Mouse (Mus musculus) frontal cortex, adult 2 months (tissue): ENCODE measurements around the gene Mtmr6. TPM values are rescaled to one million over a fixed set of nuclear protein-coding genes. Genes with fewer than 3 reads are reported as not detected.
A peak's percentile ranks its signal among the peaks of the same experiment; 100 is the strongest.
"Not testable (repeated sequence)": the region's sequence is repeated elsewhere in the genome, so short reads cannot be mapped to it uniquely, and the experiment has no call there.

ENCODE experiments used
- DNase-seq, 2 experiments: peaks; one replicate each; pipeline ENCODE4 v3.0.0; 2022; ENCODE audit warnings: low spot score in 1 of 2; ENCODE audit errors: extremely low spot score in 1 of 2
- polyA plus RNA-seq: library from polyadenylated mRNA; depleted of rRNA; stranded (reverse); fragments of >200 nt; gene quantifications from 2 replicates; pipeline ENCODE4 v1.2.3, GENCODE M21; 2012; rRNA removed

The Mtmr6 gene
- polyA plus RNA-seq, 1 experiment = 94.1 TPM

DNA sequence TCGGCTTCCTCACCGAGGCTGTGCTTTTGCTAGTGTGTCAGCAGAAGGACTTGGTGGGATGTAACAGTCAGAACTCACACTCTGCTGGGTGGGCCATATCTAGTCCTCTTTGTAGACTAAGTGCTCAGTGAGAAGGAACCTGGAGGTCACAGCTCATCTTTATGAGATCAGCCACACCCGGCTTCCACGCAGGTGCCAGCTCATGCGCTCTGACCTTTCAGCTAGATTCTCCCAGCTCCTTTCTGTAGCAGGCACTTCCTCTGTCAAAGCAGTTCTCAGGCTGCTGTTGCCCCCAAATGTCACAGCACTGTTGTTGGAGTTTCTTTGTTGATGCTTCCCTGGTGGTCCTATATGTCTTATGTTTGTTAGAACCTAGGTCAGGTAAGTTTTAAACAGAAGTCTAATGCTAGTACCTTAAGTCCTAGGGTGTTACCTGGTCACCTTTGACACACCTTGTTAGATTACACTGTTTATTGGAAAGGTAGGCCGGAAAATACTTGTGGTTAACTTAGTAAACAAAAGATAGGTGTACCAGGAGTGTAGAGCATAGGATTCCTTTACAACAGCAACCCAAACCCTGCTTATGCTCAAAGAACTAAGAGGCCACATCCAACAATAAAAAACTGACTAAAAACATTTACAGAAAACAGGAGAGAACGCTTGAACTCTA, 21.3 kb downstream of the Mtmr6 start:
- DNase-seq = no peak

- no peak for DNase-seq
Observed at GRCm38 (mm10) chr14:60290363-60290762, 25.3 kb downstream of the Mtmr6 start.

DNA sequence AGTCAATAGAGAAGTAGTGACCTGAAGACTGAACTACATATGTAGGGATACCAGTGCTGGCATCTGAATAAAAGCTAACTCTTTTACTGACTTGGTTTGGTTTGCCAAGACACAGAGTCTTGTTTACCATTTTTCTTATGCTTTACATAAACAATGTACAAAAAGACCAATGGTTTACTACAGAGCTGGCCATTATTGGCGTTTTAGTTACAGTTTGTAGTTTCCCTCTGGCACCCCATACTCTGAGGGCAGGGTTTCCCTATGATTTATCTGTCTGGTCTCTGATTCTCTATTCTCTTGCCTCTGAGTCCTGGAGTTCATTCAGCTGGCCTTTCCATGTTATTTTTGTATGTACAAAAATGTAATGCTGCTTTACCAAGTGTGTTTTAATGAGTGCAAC, 30.5 kb downstream of the Mtmr6 start:
- DNase-seq = no peak

DNA sequence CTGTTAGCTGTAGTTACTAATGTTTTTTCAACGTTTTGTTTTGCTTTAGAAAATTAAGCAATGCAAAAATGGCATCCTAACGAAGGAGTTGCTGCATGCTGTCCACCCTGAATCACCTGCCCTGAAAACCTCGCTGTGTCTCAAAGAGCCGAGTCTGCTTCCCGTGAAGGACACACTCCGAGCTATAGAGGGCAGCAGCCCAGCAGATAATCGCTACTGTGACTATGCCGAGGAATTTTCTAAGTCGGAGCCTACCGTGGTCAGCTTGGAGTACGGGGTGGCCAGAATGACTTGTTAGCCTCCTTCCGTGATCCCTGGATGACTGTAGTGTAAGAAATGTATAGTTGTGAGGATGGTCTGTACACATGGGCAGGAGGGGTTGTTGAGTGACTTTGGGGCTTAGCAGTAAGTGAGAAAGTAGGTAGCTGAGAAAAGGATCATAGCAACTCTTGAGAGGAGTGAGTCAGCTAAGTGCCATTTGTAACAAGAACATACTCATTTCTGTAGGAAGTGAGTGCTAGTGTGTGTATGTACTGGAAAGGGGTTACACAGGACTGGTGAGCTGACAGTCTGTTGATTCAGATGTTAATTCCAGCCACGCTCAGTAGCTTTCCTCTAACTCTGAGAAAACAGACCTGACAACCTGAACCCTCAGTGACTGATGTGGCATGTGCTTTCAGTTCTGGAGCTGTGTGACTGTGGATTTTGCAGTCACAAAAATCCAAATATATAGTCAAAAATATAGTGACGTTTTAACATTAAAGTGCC, 35.4 kb downstream of the Mtmr6 start:
- DNase-seq = peak in 1 of 2 experiments; percentile 32

GRCm38 (mm10) chr14:60301024-60301423, 36.0 kb downstream of the Mtmr6 start:
- no peak for DNase-seq

DNA sequence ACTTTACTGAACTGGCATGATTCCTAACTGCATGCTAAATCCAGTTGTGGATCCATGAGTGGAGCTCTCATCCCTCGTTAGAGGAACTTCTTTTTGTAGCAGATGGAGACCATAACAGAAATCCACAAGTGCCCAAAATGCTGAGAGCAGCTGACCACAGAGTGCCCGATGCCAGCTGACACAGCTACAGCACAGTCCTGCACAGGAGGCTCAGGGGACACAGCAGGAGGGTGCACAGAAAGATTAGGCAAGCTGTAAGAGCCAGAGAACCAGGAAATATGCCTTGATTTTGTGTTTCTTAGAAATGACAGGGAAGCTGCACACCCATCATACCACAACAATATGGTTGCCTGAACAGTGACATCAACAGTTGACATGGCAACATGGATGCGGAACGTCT, 37.4 kb downstream of the Mtmr6 start:
- no peak for DNase-seq

- no peak for DNase-seq
Observed at GRCm38 (mm10) chr14:60304441-60305220, 39.6 kb downstream of the Mtmr6 start.

GRCm38 (mm10) chr14:60308113-60308512, 43.1 kb downstream of the Mtmr6 start:
- no peak for DNase-seq

- DNase-seq = no peak
Observed at GRCm38 (mm10) chr14:60310691-60311090, 45.7 kb downstream of the Mtmr6 start.

DNA sequence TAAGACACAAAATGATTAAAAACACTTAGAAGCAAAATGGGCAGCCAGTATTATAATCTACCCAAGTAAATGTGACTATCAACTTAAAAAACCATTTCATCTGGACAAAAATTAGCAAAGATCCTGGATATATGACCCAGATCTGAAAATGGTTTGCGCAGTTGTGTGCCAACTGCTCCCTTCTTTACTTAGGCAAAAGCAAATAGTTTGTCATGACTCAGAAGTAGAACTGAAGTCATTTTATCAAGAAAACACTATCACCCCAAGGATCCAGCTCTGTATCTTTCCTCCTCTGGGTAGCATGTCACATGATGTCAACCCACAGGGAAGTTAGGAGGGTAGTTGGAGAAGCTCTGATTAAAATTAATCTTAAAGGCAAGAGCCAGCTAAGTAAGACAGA, 54.2 kb downstream of the Mtmr6 start:
- DNase-seq = no peak

DNA sequence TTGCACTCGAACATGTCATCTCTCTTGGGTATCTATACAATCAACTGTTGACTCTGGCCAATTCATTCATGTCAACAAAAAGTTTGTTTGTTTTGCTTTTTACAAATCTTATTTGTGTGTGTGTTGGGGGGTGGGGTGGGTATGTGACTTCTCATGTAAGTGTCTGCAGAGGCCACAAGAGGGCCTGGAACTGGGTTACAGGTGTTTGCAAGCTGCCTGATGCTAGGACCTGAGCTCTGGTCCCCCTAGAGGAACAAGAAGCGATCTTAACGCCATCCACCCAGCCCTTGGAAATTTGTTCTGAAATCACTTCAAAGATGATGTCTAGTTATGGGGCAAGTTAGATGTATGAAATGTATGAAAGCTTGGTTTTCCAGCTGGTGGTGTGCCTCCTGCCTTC, 55.8 kb downstream of the Mtmr6 start:
- DNase-seq = no peak

- DNase-seq = not testable (repeated sequence)
Observed at GRCm38 (mm10) chr14:60340001-60340400, 75.0 kb downstream of the Mtmr6 start.

GRCm38 (mm10) chr14:60340570-60340969, 75.5 kb downstream of the Mtmr6 start:
- no peak for DNase-seq

DNA sequence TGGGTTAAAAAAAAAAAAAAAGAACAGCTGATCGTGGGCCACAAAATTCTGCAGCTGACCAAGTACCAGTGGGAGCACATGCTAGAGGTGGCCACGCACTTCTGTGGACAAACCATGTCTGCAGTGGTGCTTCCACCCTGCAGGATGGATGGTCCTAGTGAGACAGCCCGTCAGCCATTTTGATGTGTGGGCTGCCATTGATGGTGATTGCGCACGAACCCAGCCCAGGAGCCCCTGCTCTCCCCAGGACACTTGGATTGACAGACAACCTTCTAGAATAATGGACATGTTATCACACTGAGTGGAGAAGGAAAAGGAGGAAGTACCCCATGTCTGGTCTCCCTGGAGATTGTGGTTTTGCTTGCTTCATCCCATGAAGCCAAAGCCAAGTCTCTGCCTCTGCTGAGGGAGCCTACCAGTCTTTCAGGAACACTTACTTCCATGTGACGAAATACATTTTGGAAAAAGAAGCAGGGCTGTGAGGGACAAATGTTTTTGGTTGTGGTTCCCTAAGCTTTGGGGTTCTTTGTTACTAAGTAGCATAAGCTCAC, 80.4 kb downstream of the Mtmr6 start:
- DNase-seq = no peak

Other genes with a start within 250 kb of the Mtmr6 start
- 14.6 and 16.1 TPM in 2 replicates for gene Atp8a2, start 68.0 kb upstream of the Mtmr6 start, polyA plus RNA-seq
- 0.02 and 0.08 TPM in 2 replicates for gene Nupl1, start 13.8 kb upstream of the Mtmr6 start, polyA plus RNA-seq
- 37.1 and 41.0 TPM in 2 replicates for gene Gm49336, start 13.7 kb upstream of the Mtmr6 start, polyA plus RNA-seq
- 22.4 and 23.0 TPM in 2 replicates for gene Amer2, start 108.0 kb downstream of the Mtmr6 start, polyA plus RNA-seq